Mouse (Mus musculus): ENCODE data around the gene Kbtbd4.
A peak's percentile ranks its signal among the peaks of the same experiment; 100 is the strongest.

DNA sequence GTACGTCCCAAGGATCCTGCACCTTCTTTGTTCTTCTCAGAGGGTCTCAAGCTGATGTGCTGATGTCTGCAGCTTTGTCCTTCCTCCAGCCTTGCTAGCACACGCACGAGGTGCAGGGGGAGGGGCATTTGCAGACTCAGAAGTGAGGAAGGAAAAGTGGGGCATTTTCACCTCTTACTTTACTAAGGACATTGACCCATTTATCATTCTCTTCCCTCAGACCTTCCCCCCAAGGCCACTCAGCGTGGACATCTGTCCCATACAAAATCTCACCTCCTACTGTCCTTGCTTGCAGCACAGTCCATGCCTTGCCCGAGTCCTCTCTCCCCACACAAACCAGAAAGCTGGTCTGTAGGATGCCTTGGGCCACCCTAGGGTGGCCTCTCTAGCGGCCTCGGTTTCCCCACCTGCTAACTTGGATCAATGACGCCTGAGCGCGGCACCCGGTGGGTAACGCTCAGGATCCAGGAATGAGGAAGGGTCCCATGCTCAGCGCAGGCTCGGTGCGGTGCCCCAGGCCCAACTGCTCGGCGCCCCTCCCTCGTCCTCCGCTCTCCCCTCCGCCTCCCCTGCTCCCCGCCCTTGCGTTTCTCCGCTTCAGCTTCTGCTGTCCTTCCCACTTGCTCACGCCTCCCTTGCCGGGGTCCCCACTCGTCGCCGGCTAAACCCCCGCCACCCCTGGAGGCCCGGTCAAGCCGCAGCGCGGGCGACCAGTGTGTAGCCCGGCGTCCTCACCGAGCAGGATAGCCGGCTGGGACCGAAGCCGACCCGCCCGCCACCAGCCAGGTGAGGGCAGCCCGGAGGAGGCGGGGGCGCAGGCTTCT is 19.1 kb upstream of the Kbtbd4 start, which contains the start of gene C1qtnf4:
- TF ChIP-seq CTCF (IDR thresholded peaks at IDR 0.05; ENCODE audit: insufficient read depth, low read depth, low read length) (no peak), POLR2A (IDR thresholded peaks at IDR 0.05; ENCODE audit: insufficient read depth, low read depth, low read length) (peak; percentile 54)
